Mouse (Mus musculus) CD4-positive helper T cell, adult 2 months (primary cell): Measurements from ENCODE around the gene Fnbp1l.

ENCODE experiments used
- DNase-seq: peaks from one replicate; pipeline ENCODE4 v3.0.0-alpha.2; 2012; ENCODE audit warnings: low read depth, missing footprints, low spot score

The Fnbp1l gene

DNA sequence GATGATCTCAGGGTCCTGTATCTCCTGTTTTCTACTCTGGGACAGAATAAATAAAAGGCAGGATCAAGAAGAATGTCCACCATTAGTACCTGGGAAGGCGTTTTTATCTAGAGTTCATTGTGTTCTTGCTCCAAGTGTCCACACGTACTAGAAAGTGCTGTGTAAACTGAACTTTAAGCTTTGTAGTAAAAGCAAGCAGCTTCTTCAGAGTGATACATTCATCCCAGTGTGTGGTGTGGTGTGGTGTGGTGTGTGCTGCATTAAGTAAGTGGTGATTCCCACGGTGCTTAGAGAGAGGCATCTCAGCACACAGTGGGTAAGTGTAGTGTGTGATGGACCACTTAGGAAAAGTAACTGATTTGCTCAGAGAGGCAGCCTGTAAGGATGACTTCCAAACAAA is 91.0 kb downstream of the Fnbp1l start:
- DNase-seq, result no peak

DNA sequence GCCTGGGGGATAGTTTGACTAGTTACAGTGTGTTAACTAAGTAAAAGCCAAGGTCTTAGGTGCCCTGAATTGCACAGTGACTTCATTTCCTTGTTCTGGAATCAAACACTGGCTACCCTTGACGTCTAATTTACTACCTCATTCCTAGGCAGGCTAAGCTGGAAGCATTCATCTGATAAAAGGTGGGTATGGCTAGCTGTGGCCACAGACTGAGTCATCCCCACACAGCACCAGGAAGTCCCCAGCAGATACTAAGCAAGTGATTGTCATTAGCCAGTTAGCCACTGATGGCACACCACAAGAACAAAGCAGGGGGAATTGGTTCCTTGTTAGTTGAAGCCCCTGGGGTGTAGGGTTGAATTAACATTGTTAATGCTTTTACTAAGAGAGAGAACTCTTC is 98.2 kb downstream of the Fnbp1l start:
- no peak for DNase-seq

DNA sequence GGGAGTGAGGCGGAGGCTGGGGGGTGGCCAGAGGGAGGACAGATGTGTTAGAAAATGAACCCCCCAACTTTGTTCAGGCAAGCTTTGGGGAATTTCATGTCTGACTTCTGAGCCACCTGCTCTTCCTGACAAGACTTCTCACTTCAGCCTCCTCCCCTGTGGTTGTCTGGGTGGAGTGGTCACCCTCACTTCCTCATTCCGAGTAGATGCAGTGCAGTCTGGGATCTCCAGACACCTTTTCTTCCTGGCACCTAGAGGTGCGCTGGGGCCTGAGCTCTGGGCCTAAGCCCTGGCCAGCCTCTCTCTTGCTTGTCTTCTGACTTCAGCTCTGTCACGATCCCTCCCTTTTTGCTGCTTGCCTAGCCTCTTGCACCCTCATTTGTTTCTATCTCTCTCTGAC is 98.6 kb downstream of the Fnbp1l start:
- DNase-seq, result no peak

DNA sequence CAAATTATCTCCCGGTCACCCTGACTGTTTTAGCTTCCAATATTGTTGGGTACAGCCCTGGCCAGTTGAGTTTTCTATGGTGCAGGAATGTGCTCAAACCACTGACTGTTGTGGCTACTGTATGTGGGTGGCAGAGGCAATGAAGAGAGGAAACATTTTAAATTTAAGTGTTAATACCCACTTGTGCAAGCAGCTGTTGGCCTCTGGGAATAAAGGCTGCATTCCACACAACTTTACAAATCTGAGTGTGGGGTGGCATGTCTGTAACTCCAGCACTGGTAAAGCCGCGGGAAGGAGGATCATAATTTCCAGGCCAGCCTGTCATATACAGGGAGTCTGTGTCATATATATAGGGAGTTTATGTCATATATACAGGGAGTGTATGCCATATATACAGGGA is 99.2 kb downstream of the Fnbp1l start:
- no peak for DNase-seq

DNA sequence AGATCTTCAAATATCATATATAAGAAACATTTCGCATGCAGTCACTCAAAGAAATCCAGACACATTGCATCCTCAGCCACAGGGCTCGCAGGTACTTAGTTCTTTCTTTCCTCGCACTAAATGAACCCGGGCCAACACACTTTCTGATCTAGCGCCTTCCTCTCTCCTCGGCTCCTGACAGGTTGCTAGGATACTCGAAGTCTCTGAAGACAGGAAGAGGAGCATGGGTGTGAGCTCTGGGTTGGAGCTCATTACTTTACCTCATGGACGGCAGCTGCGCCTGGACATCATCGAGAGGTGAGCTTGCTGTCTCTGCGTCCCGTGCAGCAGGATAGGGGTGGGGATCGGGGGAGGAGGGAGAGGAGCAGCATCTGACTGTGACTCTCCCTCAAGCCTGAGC is 100.4 kb downstream of the Fnbp1l start:
- DNase-seq, result no peak

DNA sequence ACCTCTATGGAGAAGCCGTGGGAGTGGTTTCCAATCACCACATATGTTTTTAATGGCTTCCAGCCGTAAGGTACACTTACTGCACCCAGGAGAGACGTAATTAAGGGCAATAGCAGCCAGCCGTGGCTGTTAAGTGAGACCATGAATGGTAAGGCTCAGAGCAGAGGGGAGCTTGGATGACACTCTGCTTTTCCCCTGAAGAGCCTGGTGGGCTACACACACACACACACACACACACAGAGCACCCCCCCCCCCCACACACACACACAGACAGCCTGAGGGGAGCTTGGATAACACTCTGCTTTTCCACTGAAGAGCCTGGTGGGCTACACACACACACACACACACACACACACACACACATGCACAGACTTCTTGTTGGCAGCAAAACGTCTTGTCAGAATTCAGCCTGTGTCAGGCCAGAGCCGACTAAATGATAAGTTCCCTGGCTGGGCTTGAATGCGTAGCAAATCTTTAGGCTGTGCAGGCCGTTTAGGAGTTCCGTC is 101.2 kb downstream of the Fnbp1l start:
- DNase-seq, result no peak

DNA sequence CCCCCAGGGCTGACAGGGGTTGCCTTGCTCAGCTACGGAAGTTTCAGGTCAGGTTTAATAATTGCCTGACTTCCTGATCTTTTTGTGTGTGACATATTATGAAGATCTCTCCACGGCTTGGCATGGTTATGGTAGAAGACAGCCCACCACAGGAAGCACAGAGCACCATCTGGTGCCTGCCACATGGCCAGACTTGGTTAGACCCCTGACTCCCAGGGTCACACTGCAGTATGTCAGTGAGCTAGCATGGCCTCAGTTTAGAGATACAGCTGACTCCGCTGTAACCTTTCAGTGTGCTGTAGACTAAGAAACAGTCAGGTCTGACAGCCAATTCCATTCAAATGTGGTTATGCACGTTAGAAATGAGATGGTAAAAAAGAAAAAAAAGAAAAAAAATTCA is 101.8 kb downstream of the Fnbp1l start:
- no peak for DNase-seq

DNA sequence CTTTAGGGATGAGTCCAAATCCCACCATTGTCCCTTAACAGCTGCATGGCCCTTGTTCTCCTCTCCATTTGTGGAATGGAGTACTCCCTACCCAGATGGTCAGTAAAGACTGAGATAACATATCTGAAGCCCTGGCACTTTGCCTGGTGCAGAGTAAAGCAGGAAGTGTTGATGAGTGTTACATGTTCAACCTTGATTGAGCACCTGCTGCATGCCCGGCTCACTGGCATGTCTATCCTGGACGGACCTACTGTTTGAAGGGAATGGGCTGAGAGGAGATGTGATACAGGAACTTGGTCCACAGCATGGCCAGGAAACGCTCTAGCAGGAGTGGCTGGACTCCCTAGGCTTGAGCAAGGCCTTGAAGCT is 103.2 kb downstream of the Fnbp1l start:
- no peak for DNase-seq

DNA sequence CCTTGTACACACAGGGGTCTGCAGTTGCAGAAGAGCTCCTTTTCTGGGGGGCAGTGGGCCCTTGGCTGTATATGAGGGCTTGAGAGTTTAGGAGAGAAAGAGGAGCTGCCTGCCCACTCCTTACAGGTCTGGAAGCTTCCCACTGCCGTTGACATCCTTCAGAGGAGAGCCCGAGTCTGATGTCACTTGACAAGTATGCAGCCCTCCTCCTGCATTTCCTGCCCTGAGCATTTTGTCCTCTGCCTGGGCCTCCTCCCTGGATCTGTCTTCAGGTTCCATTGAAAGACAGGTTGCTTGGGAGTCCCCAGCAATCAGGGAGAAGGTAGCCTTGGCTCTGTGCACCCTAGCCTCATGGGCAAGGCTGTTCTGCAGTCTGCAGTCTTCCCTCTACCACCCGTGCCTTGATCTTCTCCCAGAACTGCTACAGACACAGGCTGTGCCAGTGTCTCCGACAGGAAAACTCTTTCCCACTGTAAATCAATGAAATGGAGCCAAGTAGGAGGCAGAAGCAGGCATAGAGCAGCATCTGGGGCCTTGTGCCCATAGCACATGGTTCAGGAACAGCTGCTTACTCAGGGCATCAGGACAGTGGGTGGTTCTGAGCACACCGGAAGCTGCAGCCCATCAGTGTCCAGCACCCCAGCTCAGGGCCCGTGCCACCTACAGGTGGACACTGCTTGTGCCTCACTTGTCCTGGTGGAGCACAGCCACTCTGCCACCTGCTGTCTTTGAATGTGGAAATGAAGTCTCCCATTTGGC is 103.8 kb downstream of the Fnbp1l start:
- DNase-seq, result no peak

DNA sequence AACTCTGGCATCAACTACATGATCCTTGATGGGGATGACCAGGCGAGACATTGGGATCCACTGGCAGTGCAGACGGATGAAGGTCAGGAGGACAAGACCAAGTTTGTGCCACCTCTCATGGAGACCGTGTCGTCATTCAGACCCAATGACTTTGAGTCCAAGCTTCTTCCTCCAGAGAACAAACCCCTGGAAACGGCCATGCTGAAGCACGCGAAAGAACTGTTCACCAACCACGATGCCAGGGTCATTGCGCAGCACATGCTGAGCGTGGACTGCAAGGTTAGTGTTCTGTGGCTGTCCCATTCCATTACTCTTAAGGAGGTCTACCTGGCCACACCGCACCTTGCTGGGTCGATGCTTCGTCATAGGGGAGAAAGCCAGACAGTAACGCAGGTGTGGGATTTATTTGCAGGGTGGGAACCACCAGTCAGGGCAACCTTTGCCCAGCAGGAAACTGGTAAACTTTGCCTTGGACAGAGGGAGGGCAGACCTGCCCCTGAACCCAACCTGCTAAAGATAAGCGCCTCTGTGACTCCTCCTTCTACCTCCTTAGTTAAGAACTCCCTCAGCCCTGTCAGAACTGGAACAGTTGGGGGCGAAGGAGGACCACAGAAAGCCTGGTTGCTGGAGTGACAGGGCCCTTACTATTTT is 106.7 kb downstream of the Fnbp1l start:
- DNase-seq, result no peak

DNA sequence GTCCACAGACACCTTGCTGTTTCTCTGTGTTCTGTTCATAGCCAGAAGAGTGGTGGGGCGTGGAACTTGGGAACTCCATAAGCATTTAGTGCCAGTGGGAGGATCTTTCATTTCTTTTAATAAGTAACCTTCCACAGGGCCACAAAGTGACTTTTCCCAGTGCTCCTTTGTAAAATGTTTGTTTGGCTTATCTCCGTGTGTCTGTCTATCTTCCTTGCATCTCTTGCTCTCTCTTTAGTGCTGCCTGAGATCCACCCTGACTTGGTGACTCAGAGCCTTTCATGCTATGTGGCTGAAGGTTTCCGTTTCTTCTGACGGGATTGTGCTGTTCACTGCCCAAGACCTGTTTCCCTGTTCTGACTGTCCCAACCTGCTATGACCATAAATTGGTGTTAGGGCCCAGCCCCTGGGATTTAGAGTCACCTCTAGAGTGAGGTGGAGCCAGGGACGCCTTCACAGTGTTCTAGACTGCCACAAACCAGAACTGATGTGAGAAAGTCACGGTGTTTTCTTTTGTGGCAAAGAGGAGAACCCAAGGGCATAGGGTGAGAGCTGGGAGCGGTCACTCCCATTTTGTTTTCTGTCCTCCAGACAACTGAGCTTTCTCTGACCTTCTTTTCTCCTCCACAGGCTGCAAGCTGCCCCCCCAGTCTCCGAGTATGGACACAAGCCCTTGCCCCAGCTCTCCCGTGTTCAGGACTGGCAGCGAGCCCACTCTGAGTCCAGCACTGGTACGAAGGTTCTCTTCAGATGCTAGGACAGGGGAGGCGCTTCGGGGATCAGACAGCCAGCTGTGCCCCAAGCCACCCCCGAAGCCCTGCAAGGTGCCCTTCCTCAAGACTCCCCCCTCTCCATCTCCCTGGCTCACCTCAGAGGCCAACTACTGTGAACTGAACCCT is 107.5 kb downstream of the Fnbp1l start:
- no peak for DNase-seq

DNA sequence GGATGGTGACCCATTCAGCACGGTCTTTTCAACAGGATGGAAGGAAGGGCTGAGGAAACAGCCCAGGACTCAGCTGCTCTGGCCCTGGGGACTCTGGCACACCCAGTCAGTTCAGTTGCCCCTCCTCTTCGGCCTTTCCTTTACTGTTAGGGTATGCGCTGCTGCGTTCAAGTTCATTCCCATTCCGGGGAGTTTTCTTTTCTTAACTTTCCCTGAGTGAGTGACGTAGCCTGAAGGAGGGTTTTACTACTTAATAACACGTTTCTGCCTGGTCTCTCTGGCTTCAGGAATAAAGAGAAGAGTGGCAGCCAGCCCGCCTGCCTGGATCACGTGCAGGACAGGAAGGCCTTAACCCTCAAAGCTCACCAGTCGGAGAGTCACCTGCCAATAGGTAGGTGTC is 108.6 kb downstream of the Fnbp1l start:
- no peak for DNase-seq

DNA sequence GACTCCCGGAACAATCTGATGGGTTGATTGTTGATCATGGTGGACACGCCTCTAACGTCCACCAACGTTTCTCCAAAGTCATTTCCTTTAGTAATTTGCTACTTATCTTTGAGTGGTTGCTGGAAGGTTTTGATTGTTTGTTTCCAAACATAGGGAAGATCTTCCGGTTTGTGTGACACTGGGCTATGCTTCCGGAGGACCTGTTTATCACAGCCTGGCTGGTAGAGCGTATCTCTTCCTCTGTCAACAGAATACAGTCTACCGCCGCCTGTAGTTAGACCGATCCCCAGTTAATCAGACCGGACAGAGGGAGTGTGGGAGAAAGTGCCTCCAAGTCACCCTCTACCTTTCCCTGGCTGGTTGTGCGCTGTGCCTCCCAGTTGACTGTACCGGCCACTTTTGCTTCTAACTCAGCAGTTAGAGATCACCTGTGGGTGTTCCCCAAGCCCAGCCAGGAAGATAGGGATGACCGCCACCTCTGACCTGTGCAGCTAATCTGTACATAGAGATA is 109.2 kb downstream of the Fnbp1l start:
- DNase-seq, result no peak

DNA sequence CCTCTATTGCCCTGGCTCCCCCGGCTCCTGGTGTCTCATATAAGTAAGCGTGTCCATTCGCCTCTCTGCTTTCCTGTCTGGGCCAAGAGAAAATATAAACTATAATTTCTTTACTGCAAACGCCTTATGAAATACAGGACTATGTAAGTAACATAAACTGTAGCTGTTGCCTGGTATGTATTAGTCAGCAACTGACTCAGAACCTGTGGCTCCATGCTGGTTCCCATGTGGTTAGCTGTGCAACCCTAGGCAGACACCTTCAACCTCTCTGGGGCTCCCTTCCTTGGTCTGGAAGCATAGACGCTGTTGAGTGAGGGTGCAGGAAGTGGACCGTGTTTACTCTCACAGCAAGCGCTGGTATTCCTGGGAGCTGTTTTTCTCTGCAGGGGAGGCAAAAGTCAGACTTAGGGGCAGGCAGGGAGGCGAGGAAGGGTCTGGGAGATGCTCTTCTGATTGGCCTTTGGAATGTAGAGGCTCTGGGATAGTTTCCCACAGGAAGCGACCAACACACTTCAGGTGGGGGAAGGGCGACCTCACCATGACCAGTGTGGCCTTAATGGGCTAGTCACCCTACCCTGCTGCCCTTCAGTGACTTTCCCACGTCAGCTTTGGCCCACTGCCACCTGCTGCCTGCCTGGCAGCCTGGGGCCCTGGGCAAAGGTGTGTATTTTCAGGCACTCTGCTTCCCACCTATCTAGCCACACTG is 109.8 kb downstream of the Fnbp1l start:
- DNase-seq, result no peak

DNA sequence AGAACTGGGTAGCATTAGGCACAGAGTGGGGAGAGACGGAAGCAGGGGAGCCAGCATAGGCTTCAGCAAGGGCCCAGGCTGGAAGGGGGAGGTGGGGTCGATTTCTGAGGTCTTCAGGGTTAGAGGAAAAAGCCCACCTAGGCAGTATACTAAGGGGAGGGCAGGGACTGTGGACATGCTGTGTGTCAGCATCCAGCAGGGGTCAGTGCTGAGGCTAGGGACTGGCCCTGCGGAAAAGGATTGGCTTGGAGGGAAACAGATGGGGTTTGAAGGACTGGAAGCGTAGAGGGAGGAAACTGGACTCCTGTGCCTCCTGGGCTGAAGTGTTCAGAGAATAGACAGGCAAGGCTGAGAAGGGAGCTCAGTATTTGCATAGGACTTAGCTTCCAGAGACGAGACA is 110.4 kb downstream of the Fnbp1l start:
- no peak for DNase-seq

DNA sequence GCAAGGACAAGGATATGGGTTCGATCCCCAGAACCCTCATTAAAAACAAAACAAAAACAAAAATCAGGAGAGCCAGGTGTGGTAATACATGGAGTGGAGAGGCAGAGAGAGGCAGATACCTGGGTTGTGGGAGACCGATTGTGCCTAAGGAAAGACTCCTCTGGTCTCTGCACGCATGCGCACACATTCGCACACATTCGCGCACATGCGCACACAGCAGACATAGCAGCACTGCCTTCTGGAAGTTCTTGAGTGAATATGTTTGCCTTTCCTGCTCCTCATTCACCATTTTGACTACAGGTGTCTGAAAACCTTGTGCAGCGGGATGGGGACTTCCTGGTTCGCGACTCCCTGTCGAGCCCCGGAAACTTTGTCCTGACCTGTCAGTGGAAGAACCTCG is 111.7 kb downstream of the Fnbp1l start:
- DNase-seq, result no peak

DNA sequence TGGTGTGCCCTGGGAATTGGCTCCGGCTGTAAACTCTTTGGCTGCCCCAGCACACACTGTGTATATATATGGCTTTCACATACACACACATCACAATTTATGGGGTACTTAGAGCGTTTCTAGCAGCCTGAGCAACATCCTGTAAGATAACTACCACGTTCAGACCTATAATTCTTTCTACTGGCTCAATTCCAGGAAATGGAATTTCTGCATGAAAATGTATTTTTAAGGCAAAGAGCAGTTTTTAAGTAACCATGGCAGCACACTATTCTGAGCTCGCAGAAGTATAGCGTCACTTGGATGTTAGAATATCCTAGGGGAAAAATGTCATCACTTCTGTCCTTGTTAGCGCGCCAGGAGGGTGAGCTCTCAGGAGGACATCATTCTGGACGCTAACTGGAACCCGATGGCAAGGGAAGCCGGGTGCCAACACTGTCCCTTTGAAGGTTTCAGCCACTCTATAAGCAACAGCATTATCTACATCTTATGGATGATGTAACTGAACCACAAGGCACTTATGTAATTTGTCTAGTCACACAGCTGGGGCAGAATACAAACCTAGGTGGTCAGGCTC is 113.1 kb downstream of the Fnbp1l start:
- no peak for DNase-seq

DNA sequence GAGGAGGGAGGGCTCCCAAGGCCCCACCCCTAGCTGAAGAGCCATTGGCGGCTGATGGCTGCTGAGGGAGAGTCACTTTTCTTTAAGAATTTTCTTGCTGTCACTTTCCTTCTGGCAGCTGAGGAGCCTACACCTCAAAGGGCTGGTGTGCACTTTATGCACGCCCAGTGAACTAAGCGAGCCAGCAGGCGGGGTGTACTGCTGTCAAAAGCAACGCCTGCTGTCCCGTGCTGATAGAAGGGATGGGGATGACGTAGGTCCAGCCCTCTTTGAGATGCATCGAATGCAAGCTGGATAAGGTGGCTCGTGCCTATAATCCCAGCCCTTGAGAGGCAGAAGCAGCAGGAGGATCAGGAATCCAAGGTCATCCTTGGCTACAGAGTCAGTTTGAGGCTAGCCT is 118.6 kb downstream of the Fnbp1l start:
- DNase-seq, result no peak

DNA sequence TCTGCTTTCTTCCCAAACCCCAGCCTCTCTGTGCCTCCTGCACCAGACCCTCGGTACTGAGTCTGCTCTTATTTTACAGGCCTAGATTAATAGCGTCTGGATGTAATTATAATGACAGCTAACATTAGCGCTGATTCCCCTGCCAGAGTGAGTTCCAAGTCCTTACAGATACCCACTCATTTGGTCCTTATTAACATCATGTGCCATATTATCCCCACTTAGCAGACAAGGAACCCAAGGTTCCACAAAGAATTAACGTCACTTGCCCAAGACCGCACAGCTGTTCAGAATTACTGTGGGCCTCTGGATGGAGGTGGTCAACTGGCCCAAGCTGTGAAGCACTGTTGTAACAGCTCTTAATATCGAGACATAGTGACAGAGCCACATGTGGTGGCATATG is 119.9 kb downstream of the Fnbp1l start:
- no peak for DNase-seq

DNA sequence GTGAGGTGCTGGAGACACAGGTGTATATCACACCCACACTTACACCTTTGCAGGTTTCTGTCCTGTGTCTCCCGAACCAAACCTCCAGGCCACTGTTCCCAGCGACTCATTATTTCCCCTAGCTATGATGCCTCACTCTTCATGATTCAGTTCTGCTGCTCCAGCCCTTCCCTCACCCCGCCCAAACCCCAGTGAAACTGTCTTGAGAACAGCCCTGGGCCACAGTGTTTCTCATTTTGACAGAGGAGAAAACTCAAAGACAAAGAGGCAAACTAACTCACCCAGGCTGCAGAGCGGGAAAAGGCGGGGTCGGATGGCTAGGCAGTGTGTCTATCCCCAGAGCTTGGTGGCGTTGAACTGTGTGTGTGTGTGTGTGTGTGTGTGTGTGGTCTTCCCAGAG is 121.0 kb downstream of the Fnbp1l start:
- DNase-seq, result no peak

DNA sequence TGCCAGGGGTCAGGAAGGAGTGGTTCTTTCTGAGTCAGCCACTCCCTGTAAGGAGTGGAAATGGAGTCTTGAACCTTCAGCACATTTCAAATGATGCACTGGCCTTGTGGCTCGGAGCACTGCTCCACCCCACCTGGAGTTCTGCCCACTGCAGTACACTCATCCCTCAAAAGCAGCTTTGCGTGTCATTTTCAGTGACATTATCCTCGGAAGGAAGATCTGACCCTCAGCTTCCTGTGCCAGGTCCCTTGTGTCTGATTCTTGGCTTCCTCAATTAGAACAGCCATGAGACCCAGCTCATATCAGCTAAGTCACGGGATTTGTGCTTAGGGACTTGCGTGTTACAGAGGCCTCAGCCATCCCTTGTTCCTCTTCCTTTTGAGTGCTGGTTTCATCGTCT is 121.6 kb downstream of the Fnbp1l start:
- no peak for DNase-seq
